Mouse (Mus musculus) mesoderm, embryonic 11.5 days (tissue): ENCODE measurements around the gene Best2.

Experiments
- DNase-seq: peaks from one replicate; pipeline ENCODE4 v3.0.0-alpha.2; 2012; ENCODE audit warnings: low read depth, low spot score

Best2 gene

DNA sequence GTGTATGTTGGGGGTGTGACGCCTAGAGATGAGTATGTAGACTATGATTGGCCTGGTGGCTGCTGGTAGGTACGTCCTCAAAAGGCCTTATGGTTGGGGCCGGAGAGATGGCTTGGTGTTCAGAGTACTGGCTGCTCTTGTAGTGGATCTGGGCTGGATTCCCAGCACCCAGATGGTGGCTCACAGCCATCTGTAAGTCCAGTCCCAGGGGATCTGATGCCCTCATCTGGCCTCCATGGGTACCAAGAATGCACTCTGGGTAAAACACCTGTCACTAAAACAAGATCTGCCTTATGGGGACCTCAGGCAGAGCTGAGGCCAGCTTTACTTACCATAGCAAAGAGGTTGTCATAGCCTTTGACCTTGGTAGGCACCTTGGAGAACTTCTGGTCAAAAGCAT is 9.5 kb upstream of the Best2 start:
- DNase-seq = no peak

GRCm38 (mm10) chr8:85021514-85022055 is 7.3 kb upstream of the Best2 start:
- DNase-seq = no peak

DNA sequence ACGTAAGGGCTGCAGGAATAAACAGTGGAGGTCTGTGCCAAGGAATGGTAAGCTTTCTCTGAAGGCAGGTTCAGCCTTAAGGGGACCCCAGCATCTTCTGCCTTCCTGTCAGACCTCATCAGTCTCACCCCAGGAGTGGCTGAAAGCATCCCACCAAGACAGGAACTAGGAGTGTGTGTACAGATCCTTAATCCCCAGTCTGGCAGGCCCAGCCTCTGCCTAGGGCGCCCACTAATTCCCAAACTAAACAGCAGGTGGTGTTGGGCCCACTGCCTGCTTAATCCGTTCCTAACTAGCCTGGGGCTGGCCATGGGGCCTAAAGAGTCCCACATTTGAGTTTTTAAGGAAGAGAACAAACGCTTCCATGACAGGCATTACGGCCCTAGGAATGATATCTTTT is 2.9 kb upstream of the Best2 start:
- no peak for DNase-seq

DNA sequence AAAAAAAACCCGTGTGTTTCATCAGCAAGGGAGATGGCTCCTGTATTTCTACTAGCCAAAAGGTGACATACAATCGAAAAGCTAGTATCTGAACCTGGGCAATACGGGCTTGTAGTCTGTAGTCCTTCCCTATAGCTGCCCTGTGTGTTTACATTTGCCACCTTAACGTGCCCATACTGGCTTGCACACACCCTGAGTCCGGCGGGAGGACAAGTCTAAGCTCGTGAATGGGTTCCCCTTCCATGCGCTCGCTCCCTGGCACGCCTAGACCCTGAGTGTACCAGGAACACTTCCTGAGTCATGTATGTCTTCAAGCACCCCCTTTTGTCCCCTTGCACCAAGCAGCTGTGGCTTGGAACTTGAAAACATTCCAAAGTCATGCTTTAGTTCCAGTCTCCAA is 2.4 kb upstream of the Best2 start:
- DNase-seq = no peak

- DNase-seq = peak; percentile 85
These were observed 996 bp downstream of the Best2 start for GRCm38 (mm10) chr8:85013230-85013840.

- peak; percentile 19 for DNase-seq
These were observed 3.1 kb downstream of the Best2 start for GRCm38 (mm10) chr8:85011242-85011641.

DNA sequence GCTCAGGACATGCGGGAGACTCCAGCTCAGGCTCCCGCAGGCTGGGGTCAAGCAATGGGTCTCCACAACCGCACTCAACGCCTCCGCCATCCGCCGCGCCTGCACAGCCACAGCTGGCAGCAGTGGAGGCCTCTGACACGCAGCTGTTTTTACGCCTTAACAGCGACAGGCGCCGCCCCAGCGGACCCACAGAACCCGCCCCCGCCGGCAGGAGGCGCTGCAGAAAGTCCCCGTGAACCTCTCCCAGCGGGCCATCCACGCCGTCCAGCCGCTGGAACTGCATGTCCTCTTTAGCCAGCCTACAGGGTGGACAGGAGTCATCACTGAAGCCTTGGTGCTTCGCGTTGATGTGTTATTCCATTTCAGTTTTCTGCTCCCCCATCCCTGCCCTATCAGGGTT is 6.6 kb downstream of the Best2 start:
- DNase-seq = peak; percentile 28

DNA sequence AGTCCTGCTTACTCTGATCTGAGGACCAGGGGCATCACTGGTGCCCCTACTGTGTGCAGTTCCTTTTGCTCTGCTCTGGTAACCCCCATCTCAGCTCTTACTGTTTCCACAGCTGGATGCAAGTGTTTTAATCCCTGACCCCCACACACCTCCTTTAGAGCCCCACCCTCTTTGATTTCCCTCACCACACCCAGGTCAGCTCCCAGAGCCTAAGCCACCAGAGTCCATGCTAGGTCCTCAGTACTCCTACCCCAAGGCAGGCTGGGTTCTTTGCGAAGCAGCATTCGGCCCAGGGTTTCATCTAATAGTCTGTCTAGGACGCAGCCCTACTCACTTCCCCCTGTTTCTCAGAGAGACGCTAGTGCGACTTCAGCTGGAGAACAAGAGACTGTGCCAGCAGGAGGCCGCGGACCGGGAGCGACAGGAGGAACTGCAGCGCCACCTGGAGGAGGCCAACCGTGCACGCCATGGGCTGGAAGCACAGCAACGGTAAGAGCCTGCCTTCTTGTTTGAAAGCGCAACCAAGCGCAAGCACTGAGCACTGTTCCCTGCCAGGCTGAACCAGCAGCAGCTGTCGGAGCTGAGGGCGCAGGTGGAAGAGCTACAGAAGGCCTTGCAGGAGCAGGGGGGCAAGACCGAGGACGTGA is 16.6 kb downstream of the Best2 start:
- peak; percentile 91 for DNase-seq

GRCm38 (mm10) chr8:84996978-84997377 is 17.4 kb downstream of the Best2 start:
- no peak for DNase-seq

DNA sequence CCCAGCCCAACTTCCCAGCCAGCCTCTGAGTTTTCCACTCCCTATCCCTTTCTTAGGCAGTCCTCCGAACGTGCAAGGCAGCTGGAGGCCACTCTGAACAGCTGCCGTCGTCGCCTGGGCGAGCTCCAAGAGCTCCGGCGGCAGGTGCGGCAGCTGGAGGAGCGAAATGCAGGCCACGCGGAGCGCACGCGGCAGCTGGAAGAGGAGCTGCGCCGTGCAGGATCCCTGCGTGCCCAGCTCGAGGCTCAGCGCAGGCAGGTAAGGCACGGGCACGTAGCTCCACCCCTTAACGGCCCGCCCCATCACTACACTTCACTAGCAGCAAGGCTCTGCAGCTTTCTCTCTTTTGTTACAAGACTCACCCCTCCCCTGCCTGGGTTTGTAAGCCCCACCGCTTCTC is 18.7 kb downstream of the Best2 start:
- no peak for DNase-seq

DNA sequence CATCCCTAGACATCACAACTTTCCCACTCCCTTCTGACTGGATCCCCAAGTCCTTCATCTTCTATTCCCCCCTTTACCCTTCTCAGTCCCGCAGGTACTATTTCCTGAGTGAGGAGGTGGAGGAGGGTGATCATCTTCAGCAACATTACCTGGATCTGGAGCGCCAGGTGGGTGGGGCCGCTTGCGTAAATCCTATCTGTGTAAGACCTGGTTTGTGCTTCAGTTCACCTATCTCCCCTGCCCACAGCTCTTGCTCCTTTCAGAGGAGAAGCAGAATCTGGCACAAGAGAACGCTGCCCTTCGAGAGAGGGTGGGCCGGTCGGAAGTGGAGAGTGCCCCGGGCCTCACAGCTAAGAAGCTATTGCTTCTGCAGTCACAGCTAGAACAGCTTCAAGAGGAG is 20.0 kb downstream of the Best2 start:
- DNase-seq = no peak

GRCm38 (mm10) chr8:84990836-84991235 is 23.5 kb downstream of the Best2 start:
- no peak for DNase-seq

GRCm38 (mm10) chr8:84990349-84990748 is 24.0 kb downstream of the Best2 start, which contains the start of gene Hook2:
TSS of gene Hook2 (plus strand) at chr8:84990603.
- DNase-seq = peak; percentile 99

GRCm38 (mm10) chr8:84989810-84990209 is 24.5 kb downstream of the Best2 start:
- peak; percentile 93 for DNase-seq

- DNase-seq = no peak
These were observed 25.0 kb downstream of the Best2 start for GRCm38 (mm10) chr8:84989311-84989731.

GRCm38 (mm10) chr8:84987903-84988302 is 26.4 kb downstream of the Best2 start:
- no peak for DNase-seq

DNA sequence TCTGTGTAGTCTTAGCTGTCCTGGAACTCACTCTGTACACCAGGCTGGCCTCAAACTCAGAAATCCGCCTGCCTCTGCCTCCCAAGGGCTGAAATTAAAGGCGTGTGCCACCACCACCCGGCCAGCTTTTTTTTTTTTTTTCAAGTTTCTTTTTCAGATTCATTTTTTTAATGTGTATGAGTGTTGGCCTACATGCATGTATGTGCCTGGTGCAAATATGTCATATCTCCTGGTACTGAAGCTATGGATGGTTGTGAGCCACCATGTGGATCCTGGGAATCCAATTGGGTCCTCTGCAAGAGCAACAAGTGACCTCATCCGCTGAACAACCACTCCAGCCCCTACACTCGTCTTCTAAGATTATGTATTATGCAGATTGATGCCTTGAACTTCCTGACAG is 26.9 kb downstream of the Best2 start:
- DNase-seq = no peak

GRCm38 (mm10) chr8:84986379-84986945 is 27.9 kb downstream of the Best2 start:
- no peak for DNase-seq

- peak; percentile 81 for DNase-seq
These were observed 28.5 kb downstream of the Best2 start for GRCm38 (mm10) chr8:84985684-84986378.

DNA sequence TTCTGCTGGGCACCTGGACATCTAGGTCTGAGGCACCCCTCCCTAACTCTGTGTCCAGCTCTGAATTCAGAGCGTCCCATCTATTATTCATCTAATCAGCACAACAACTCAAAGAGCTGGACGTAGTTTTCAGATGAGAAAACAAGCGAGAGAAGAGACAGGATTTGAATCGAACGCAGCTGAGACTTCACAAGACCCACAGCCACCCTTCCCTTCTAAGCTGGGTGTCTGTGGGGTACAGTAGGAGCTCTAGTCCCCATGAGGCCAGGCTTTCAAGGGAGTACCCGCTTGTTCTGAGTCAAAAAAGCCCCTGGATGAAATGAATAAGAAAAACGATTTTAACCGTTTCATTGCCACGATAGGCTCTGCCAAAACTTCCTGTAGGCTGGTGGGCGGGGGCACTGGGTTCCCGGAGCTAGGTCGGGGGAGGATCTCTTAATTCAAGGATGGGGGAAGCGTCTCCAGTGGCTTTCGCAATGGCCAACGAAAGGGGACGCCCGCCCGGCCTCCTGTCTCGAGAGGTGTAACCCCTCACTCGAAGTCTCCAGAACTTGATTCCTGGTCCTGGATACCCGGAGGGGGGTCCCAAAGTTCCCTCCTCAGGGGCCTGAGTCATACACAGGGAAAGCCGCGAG is 29.2 kb downstream of the Best2 start:
- DNase-seq = no peak

GRCm38 (mm10) chr8:84984294-84985048 is 29.9 kb downstream of the Best2 start:
- no peak for DNase-seq
